Mouse (Mus musculus): ENCODE results near the gene Prdm16. TPM values are rescaled to one million over a fixed set of nuclear protein-coding genes. Genes with fewer than 3 reads are reported as not detected.
A peak's percentile ranks its signal among the peaks of the same experiment; 100 is the strongest.

Prdm16 gene
- polyA plus RNA-seq, 1 experiment from 2014 or later = 7.7 TPM

GRCm38 (mm10) chr4:154626282-154626681 lies 10.4 kb downstream of the Prdm16 start:
- Histone ChIP-seq H3K4me2 (no peak overlapping the region), H3K4me3 (replicated peaks) (no peak overlapping the region), H3K9me3 (replicated peaks) (no peaks in the 10 kb centered on the region), H3K27ac (replicated peaks) (no peak overlapping the region), H3K27me3 (replicated peaks) (peaks cover 84% of the 10 kb centered on the region), H3K9ac (replicated peaks) (no peak overlapping the region), H3K4me1 (peaks cover 23% of the 10 kb centered on the region), H3K36me3 (no peaks in the 10 kb centered on the region)
- 86% methylated on average over 2 of the region's 2 CpGs for WGBS
- no peak for ATAC-seq (ENCODE audit: low FRiP score)

GRCm38 (mm10) chr4:154625710-154626109 lies 11.0 kb downstream of the Prdm16 start:
- no peak overlapping the region for H3K4me2 ChIP-seq
- 52% methylated on average over 14 of the region's 14 CpGs for WGBS
- H3K27me3 ChIP-seq (replicated peaks) = peaks cover 78% of the 10 kb centered on the region
- H3K27ac ChIP-seq (replicated peaks) = no peak overlapping the region
- H3K4me1 ChIP-seq = peaks cover 23% of the 10 kb centered on the region
- no peak overlapping the region for H3K4me3 ChIP-seq (replicated peaks)
- H3K36me3 ChIP-seq = no peaks in the 10 kb centered on the region
- no peak overlapping the region for H3K9ac ChIP-seq (replicated peaks)
- ATAC-seq (ENCODE audit: low FRiP score) = no peak
- no peaks in the 10 kb centered on the region for H3K9me3 ChIP-seq (replicated peaks)

- 78% methylated on average over 3 of the region's 3 CpGs for WGBS
- H3K4me3 ChIP-seq (replicated peaks) = no peak overlapping the region
- peaks cover 23% of the 10 kb centered on the region for H3K4me1 ChIP-seq
- H3K9me3 ChIP-seq (replicated peaks) = no peaks in the 10 kb centered on the region
- peaks cover 60% of the 10 kb centered on the region for H3K27me3 ChIP-seq (replicated peaks)
- no peak for ATAC-seq (ENCODE audit: low FRiP score)
- H3K9ac ChIP-seq (replicated peaks) = no peak overlapping the region
- H3K4me2 ChIP-seq = no peak overlapping the region
- no peaks in the 10 kb centered on the region for H3K36me3 ChIP-seq
- H3K27ac ChIP-seq (replicated peaks) = no peak overlapping the region
These were observed 13.4 kb downstream of the Prdm16 start for GRCm38 (mm10) chr4:154623241-154623640.

- no peak for ATAC-seq (ENCODE audit: low FRiP score)
- H3K27me3 ChIP-seq (replicated peaks) = peaks cover 53% of the 10 kb centered on the region
- 91% methylated on average over 4 of the region's 4 CpGs for WGBS
These were observed 14.2 kb downstream of the Prdm16 start for GRCm38 (mm10) chr4:154622521-154622920.

GRCm38 (mm10) chr4:154611167-154611566 lies 25.5 kb downstream of the Prdm16 start:
- ATAC-seq (ENCODE audit: low FRiP score) = no peak
- H3K9ac ChIP-seq (replicated peaks) = no peak overlapping the region
- 93% methylated on average over 10 of the region's 10 CpGs for WGBS

More at GRCm38 (mm10) chr4:154622521-154622920, 14.2 kb downstream of the Prdm16 start:
- no peak overlapping the region for H3K27ac ChIP-seq (replicated peaks)
- H3K9ac ChIP-seq (replicated peaks) = no peak overlapping the region
- H3K4me2 ChIP-seq = no peak overlapping the region
- H3K4me1 ChIP-seq = peaks cover 23% of the 10 kb centered on the region
- H3K9me3 ChIP-seq (replicated peaks) = no peaks in the 10 kb centered on the region
- H3K4me3 ChIP-seq (replicated peaks) = no peak overlapping the region
- no peaks in the 10 kb centered on the region for H3K36me3 ChIP-seq

GRCm38 (mm10) chr4:154607724-154608123 lies 28.9 kb downstream of the Prdm16 start:
- Histone ChIP-seq H3K9me3 (replicated peaks) (no peaks in the 10 kb centered on the region), H3K9ac (replicated peaks) (no peak overlapping the region), H3K4me2 (no peak overlapping the region), H3K27ac (replicated peaks) (no peak overlapping the region), H3K4me3 (replicated peaks) (no peak overlapping the region), H3K4me1 (peaks cover 7% of the 10 kb centered on the region), H3K27me3 (replicated peaks) (0 out of 2 replicates have a peak, but pooled peaks cover 8% of the 10 kb centered on the region), H3K36me3 (no peaks in the 10 kb centered on the region)
- 96% methylated on average over 5 of the region's 5 CpGs for WGBS
- ATAC-seq (ENCODE audit: low FRiP score) = no peak

More at GRCm38 (mm10) chr4:154611167-154611566, 25.5 kb downstream of the Prdm16 start:
- H3K27ac ChIP-seq (replicated peaks) = no peak overlapping the region
- H3K36me3 ChIP-seq = no peaks in the 10 kb centered on the region
- no peak overlapping the region for H3K4me2 ChIP-seq
- H3K4me1 ChIP-seq = no peaks in the 10 kb centered on the region
- no peak overlapping the region for H3K4me3 ChIP-seq (replicated peaks)
- no peaks in the 10 kb centered on the region for H3K9me3 ChIP-seq (replicated peaks)
- H3K27me3 ChIP-seq (replicated peaks) = 0 out of 2 replicates have a peak, but pooled peaks cover 3% of the 10 kb centered on the region

GRCm38 (mm10) chr4:154604442-154604830 lies 32.2 kb downstream of the Prdm16 start:
- Histone ChIP-seq H3K4me1 (peaks cover 21% of the 10 kb centered on the region), H3K4me2 (no peak overlapping the region)
- 69% methylated on average over 7 of the region's 7 CpGs for WGBS

GRCm38 (mm10) chr4:154603663-154604441 lies 32.8 kb downstream of the Prdm16 start:
- Histone ChIP-seq H3K4me3 (replicated peaks) (no peak overlapping the region), H3K27me3 (replicated peaks) (peaks cover 16% of the 10 kb centered on the region), H3K9ac (replicated peaks) (no peak overlapping the region), H3K4me2 (no peak overlapping the region), H3K9me3 (replicated peaks) (no peaks in the 10 kb centered on the region), H3K36me3 (no peaks in the 10 kb centered on the region), H3K27ac (replicated peaks) (no peak overlapping the region; the same call in 1 of the 2 replicates), H3K4me1 (peaks cover 27% of the 10 kb centered on the region)
- ATAC-seq (ENCODE audit: low FRiP score) = no peak
- 20% methylated on average over 25 of the region's 25 CpGs for WGBS

More at GRCm38 (mm10) chr4:154604442-154604830, 32.2 kb downstream of the Prdm16 start:
- Histone ChIP-seq H3K4me3 (replicated peaks) (no peak overlapping the region), H3K27ac (replicated peaks) (no peak overlapping the region), H3K36me3 (no peaks in the 10 kb centered on the region), H3K9ac (replicated peaks) (no peak overlapping the region), H3K27me3 (replicated peaks) (peaks cover 14% of the 10 kb centered on the region; the same call in 1 of the 2 replicates), H3K9me3 (replicated peaks) (no peaks in the 10 kb centered on the region)
- no peak for ATAC-seq (ENCODE audit: low FRiP score)

GRCm38 (mm10) chr4:154602409-154602808 lies 34.3 kb downstream of the Prdm16 start:
- Histone ChIP-seq H3K4me1 (peaks cover 31% of the 10 kb centered on the region), H3K27me3 (replicated peaks) (peaks cover 20% of the 10 kb centered on the region)
- WGBS = 63% methylated on average over 10 of the region's 10 CpGs

GRCm38 (mm10) chr4:154601006-154601405 lies 35.7 kb downstream of the Prdm16 start:
- 44% methylated on average over 3 of the region's 3 CpGs for WGBS
- no peak overlapping the region for H3K4me3 ChIP-seq (replicated peaks)
- no peak for ATAC-seq (ENCODE audit: low FRiP score)
- no peak overlapping the region for H3K27ac ChIP-seq (replicated peaks)
- H3K9me3 ChIP-seq (replicated peaks) = no peaks in the 10 kb centered on the region
- no peak overlapping the region for H3K9ac ChIP-seq (replicated peaks)
- H3K36me3 ChIP-seq = no peaks in the 10 kb centered on the region
- H3K4me1 ChIP-seq = peaks cover 31% of the 10 kb centered on the region
- H3K4me2 ChIP-seq = no peak overlapping the region
- peaks cover 20% of the 10 kb centered on the region for H3K27me3 ChIP-seq (replicated peaks)

More at GRCm38 (mm10) chr4:154602409-154602808, 34.3 kb downstream of the Prdm16 start:
- no peaks in the 10 kb centered on the region for H3K36me3 ChIP-seq
- no peak overlapping the region for H3K27ac ChIP-seq (replicated peaks)
- no peak overlapping the region for H3K4me3 ChIP-seq (replicated peaks)
- no peak for ATAC-seq (ENCODE audit: low FRiP score)
- H3K9ac ChIP-seq (replicated peaks) = no peak overlapping the region
- H3K4me2 ChIP-seq = no peak overlapping the region
- no peaks in the 10 kb centered on the region for H3K9me3 ChIP-seq (replicated peaks)

GRCm38 (mm10) chr4:154599977-154600376 lies 36.7 kb downstream of the Prdm16 start:
- H3K4me3 ChIP-seq (replicated peaks) = no peak overlapping the region
- no peak overlapping the region for H3K9ac ChIP-seq (replicated peaks)
- ATAC-seq (ENCODE audit: low FRiP score) = peak; percentile 40; the same call in 1 of the 2 replicates
- H3K36me3 ChIP-seq = no peaks in the 10 kb centered on the region
- H3K4me2 ChIP-seq = 0 out of 2 replicates have a peak overlapping the region, but pooled peaks have one; percentile 2
- peaks cover 19% of the 10 kb centered on the region for H3K27me3 ChIP-seq (replicated peaks)
- whole genome bisulfite sequencing = 13% methylated on average over 10 of the region's 10 CpGs
- H3K4me1 ChIP-seq = peaks cover 34% of the 10 kb centered on the region
- H3K27ac ChIP-seq (replicated peaks) = no peak overlapping the region
- H3K9me3 ChIP-seq (replicated peaks) = no peaks in the 10 kb centered on the region

GRCm38 (mm10) chr4:154598357-154598756 lies 38.3 kb downstream of the Prdm16 start:
- Histone ChIP-seq H3K36me3 (no peaks in the 10 kb centered on the region), H3K4me1 (peaks cover 43% of the 10 kb centered on the region), H3K4me2 (no peak overlapping the region), H3K27ac (replicated peaks) (no peak overlapping the region), H3K9ac (replicated peaks) (no peak overlapping the region), H3K27me3 (replicated peaks) (peaks cover 19% of the 10 kb centered on the region), H3K9me3 (replicated peaks) (no peaks in the 10 kb centered on the region), H3K4me3 (replicated peaks) (no peak overlapping the region)
- 60% methylated on average over 7 of the region's 7 CpGs for WGBS
- no peak for ATAC-seq (ENCODE audit: low FRiP score)
